Mouse (Mus musculus): ENCODE measurements around the gene Tldc2. TPM values are rescaled to one million over a fixed set of nuclear protein-coding genes. Genes with fewer than 3 reads are reported as not detected.
A peak's percentile ranks its signal among the peaks of the same experiment; 100 is the strongest.

Tldc2 gene
- total RNA-seq, 4 experiments from 2014 or later = not detected

- no peak for DNase-seq (ENCODE audit: low spot score in 2 of 2)
Measured at GRCm38 (mm10) chr2:157060557-157061305, 26.1 kb upstream of the Tldc2 start.

GRCm38 (mm10) chr2:157063241-157063700, 23.6 kb upstream of the Tldc2 start:
- no peak for DNase-seq (ENCODE audit: low spot score in 2 of 2)

GRCm38 (mm10) chr2:157064136-157064535, 22.7 kb upstream of the Tldc2 start:
- DNase-seq (ENCODE audit: low spot score in 2 of 2) = peak in 1 of 2 experiments; percentile 63

- DNase-seq (ENCODE audit: low spot score in 2 of 2) = no peak
Measured at GRCm38 (mm10) chr2:157064978-157065878, 21.6 kb upstream of the Tldc2 start.

- DNase-seq (ENCODE audit: low spot score in 2 of 2) = no peak
Measured at GRCm38 (mm10) chr2:157065879-157066226, 21.0 kb upstream of the Tldc2 start.

GRCm38 (mm10) chr2:157066731-157067430, 20.0 kb upstream of the Tldc2 start:
- DNase-seq (ENCODE audit: low spot score in 2 of 2) = no peak

- no peak for DNase-seq (ENCODE audit: low spot score in 2 of 2)
Measured at GRCm38 (mm10) chr2:157068701-157069354, 18.0 kb upstream of the Tldc2 start.

- DNase-seq (ENCODE audit: low spot score in 2 of 2) = no peak
Measured at GRCm38 (mm10) chr2:157069355-157069735, 17.5 kb upstream of the Tldc2 start.

- no peak for DNase-seq (ENCODE audit: low spot score in 2 of 2)
Measured at GRCm38 (mm10) chr2:157069755-157070315, 17.0 kb upstream of the Tldc2 start.

- no peak for DNase-seq (ENCODE audit: low spot score in 2 of 2)
Measured at GRCm38 (mm10) chr2:157070365-157070764, 16.5 kb upstream of the Tldc2 start.

- DNase-seq (ENCODE audit: low spot score in 2 of 2) = no peak
Measured at GRCm38 (mm10) chr2:157071556-157071955, 15.3 kb upstream of the Tldc2 start.

GRCm38 (mm10) chr2:157072316-157072990, 14.4 kb upstream of the Tldc2 start:
- DNase-seq (ENCODE audit: low spot score in 2 of 2) = no peak

- DNase-seq (ENCODE audit: low spot score in 2 of 2) = peak in 1 of 2 experiments; percentile 6
Measured at GRCm38 (mm10) chr2:157073378-157074052, 13.3 kb upstream of the Tldc2 start.

GRCm38 (mm10) chr2:157074186-157074724, 12.6 kb upstream of the Tldc2 start:
- peak in 1 of 2 experiments; percentile 44 for DNase-seq (ENCODE audit: low spot score in 2 of 2)

GRCm38 (mm10) chr2:157074772-157075171, 12.1 kb upstream of the Tldc2 start:
- peak in 1 of 2 experiments; percentile 8 for DNase-seq (ENCODE audit: low spot score in 2 of 2)

GRCm38 (mm10) chr2:157075226-157075625, 11.6 kb upstream of the Tldc2 start:
- DNase-seq (ENCODE audit: low spot score in 2 of 2) = no peak

GRCm38 (mm10) chr2:157075685-157076084, 11.2 kb upstream of the Tldc2 start:
- peak in 1 of 2 experiments; percentile 14 for DNase-seq (ENCODE audit: low spot score in 2 of 2)

GRCm38 (mm10) chr2:157076585-157076984, 10.3 kb upstream of the Tldc2 start:
- DNase-seq (ENCODE audit: low spot score in 2 of 2) = no peak

GRCm38 (mm10) chr2:157077160-157077559, 9.7 kb upstream of the Tldc2 start:
- no peak for DNase-seq (ENCODE audit: low spot score in 2 of 2)
